Mouse (Mus musculus) spleen, postnatal 10 days (tissue): ENCODE data around the gene Slc6a1.
"Not testable (repeated sequence)": the region's sequence is repeated elsewhere in the genome, so short reads cannot be mapped to it uniquely, and the experiment has no call there.

Source experiments
- DNase-seq, 2 experiments: peaks; one replicate each; pipeline ENCODE4 v3.0.0; 2021 to 2022; ENCODE audit warnings: low spot score in 2 of 2

Slc6a1 gene

GRCm38 (mm10) chr6:114290184-114290583, 7.7 kb downstream of the Slc6a1 start:
- no peak for DNase-seq

GRCm38 (mm10) chr6:114290929-114291328, 8.5 kb downstream of the Slc6a1 start:
- DNase-seq = no peak

GRCm38 (mm10) chr6:114291396-114291795, 9.0 kb downstream of the Slc6a1 start:
- DNase-seq = no peak

- no peak for DNase-seq
Observed at GRCm38 (mm10) chr6:114293511-114293910, 11.1 kb downstream of the Slc6a1 start.

- no peak for DNase-seq
Observed at GRCm38 (mm10) chr6:114295086-114295485, 12.7 kb downstream of the Slc6a1 start.

- no peak for DNase-seq
Observed at GRCm38 (mm10) chr6:114297260-114298002, 15.0 kb downstream of the Slc6a1 start.

GRCm38 (mm10) chr6:114299699-114300098, 17.3 kb downstream of the Slc6a1 start:
- DNase-seq = no peak

- no peak for DNase-seq
Observed at GRCm38 (mm10) chr6:114300737-114301136, 18.3 kb downstream of the Slc6a1 start.

GRCm38 (mm10) chr6:114304668-114305067, 22.2 kb downstream of the Slc6a1 start:
- DNase-seq = no peak

GRCm38 (mm10) chr6:114320511-114320910, 38.1 kb downstream of the Slc6a1 start:
- DNase-seq = no peak

- no peak for DNase-seq
Observed at GRCm38 (mm10) chr6:114321146-114321545, 38.7 kb downstream of the Slc6a1 start.

GRCm38 (mm10) chr6:114322914-114323313, 40.5 kb downstream of the Slc6a1 start:
- DNase-seq = no peak

GRCm38 (mm10) chr6:114324808-114325207, 42.4 kb downstream of the Slc6a1 start:
- DNase-seq = no peak

GRCm38 (mm10) chr6:114329597-114330470, 47.4 kb downstream of the Slc6a1 start:
- no peak for DNase-seq

GRCm38 (mm10) chr6:114331926-114332325, 49.5 kb downstream of the Slc6a1 start:
- no peak for DNase-seq

GRCm38 (mm10) chr6:114336128-114336943, 53.9 kb downstream of the Slc6a1 start:
- DNase-seq = no peak

GRCm38 (mm10) chr6:114336944-114337215, 54.4 kb downstream of the Slc6a1 start:
- DNase-seq = no peak

GRCm38 (mm10) chr6:114341381-114341780, 58.9 kb downstream of the Slc6a1 start:
- not testable (repeated sequence) for DNase-seq

GRCm38 (mm10) chr6:114343740-114344139, 61.3 kb downstream of the Slc6a1 start:
- DNase-seq = peak in 1 of 2 experiments; percentile 29

GRCm38 (mm10) chr6:114345156-114345555, 62.7 kb downstream of the Slc6a1 start:
- DNase-seq = peak; percentile 22 to 71

- no peak for DNase-seq
Observed at GRCm38 (mm10) chr6:114347831-114348754, 65.7 kb downstream of the Slc6a1 start.
